Mouse (Mus musculus): Measurements from ENCODE around the gene Svs6.

- no peak for TF ChIP-seq CTCF (IDR thresholded peaks at IDR 0.05; ENCODE audit: low read depth)
- no peak for TF ChIP-seq EP300 (optimal IDR thresholded peaks at IDR 0.05)
Observed at GRCm38 (mm10) chr2:164360974-164361657, 44.6 kb downstream of the Svs6 start.
